Mouse (Mus musculus) R1 (cell line): Measurements from ENCODE around the gene Hddc2.

Experiments used
- DNase-seq: peaks from one replicate; pipeline ENCODE4 v3.0.0-alpha.2; 2018; ENCODE audit warnings: low read depth, low spot score

The Hddc2 gene

GRCm38 (mm10) chr10:31352845-31353427 lies 39.8 kb downstream of the Hddc2 start:
- no peak for DNase-seq

- DNase-seq, result no peak
These were observed 41.0 kb downstream of the Hddc2 start for GRCm38 (mm10) chr10:31354141-31354540.

- DNase-seq, result no peak
These were observed 41.8 kb downstream of the Hddc2 start for GRCm38 (mm10) chr10:31354886-31355461.

- DNase-seq, result no peak
These were observed 46.6 kb downstream of the Hddc2 start for GRCm38 (mm10) chr10:31359749-31360148.

GRCm38 (mm10) chr10:31370200-31370599 lies 57.0 kb downstream of the Hddc2 start:
- peak; percentile 49 for DNase-seq
